Mouse (Mus musculus) CD8-positive naive resting alpha-beta T cell, adult 57 days (primary cell): ENCODE results near the gene Ihh. TPM values are rescaled to one million over a fixed set of nuclear protein-coding genes. Genes with fewer than 3 reads are reported as not detected.

Experiments used
- total RNA-seq: library from RNA; stranded (reverse); gene quantifications from one replicate; pipeline ENCODE4 v1.2.4, GENCODE M21; 2023

Gene Ihh
- 0.46 TPM for total RNA-seq

DNA sequence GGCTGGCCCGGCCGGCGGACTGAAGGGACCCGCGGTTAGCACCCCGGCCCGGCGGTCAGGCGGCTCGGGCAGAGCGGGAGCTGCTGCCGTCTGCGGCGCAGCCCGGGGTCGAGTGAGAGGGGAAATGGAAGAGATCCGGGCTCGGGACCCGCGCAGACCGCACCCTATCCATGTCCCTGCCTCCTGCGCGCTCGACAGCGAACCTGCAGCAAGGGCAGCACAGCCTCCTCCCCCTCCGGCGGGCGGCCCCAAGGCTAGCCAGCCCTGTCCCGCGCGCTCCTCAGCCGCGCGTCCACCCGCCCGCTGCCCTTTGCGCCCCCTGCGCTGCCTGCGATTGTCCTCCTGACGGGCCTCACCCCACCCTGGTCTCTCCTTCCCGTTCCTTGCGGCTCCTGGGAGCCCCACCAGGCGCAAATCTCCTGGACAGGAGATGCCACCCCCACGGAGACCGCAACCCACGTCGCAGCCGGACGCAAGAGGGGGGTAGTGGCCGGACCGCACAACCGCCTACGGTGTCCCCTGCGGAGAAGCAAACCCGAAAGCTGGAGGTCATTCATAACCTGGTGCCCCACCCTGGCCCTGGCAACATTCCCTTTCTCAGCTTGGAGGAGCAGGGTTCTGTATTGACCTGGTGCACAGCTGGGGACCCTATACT lies at the start of gene Ihh:
Gene Ihh (minus strand): TSS at position 117 of the 655 bp plus-strand sequence.

DNA sequence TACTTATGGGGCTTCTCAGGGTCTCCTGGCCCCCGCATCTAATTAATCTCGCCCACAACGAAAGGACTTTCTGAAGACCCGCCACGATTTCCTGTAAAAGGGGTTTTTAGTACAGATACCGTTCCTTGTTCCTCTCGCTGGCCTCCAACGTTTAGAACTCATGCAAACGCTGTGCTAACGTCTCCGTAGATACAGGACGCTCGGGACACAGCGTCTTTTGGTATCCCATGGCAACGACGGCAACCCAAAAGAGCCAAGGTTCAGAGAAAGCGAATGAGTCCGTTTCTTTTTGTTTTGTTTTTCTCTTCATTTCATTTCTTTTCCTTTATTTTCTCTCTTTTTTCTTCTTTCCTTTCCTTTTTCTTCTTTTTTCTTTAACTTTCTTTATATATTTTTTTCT lies 16.1 kb downstream of the Ihh start, which contains the start of gene Cfap65:
Gene Cfap65 (minus strand): TSS at position 198 of the 400 bp plus-strand sequence.

Other genes with a start within 250 kb of the Ihh start
- 0.77 TPM for gene Cyp27a1, start 238.1 kb downstream of the Ihh start, total RNA-seq
- gene Prkag3, start 202.5 kb downstream of the Ihh start, total RNA-seq: not detected
- gene Wnt6, start 179.8 kb downstream of the Ihh start, total RNA-seq: not detected
- gene Wnt10a, start 160.2 kb downstream of the Ihh start, total RNA-seq: 0.31 TPM
- not detected for gene Cdk5r2, start 96.7 kb downstream of the Ihh start, total RNA-seq
- gene Fev, start 66.3 kb downstream of the Ihh start, total RNA-seq: not detected
- not detected for gene Cryba2, start 58.5 kb downstream of the Ihh start, total RNA-seq
- not detected for gene Cfap65, start 16.1 kb downstream of the Ihh start, total RNA-seq
- 2.5 TPM for gene Nhej1, start 173.5 kb upstream of the Ihh start, total RNA-seq
- gene Slc23a3, start 182.2 kb upstream of the Ihh start, total RNA-seq: 2.6 TPM
- 109 TPM for gene Cnppd1, start 191.0 kb upstream of the Ihh start, total RNA-seq
- 63.0 TPM for gene Retreg2, start 191.1 kb upstream of the Ihh start, total RNA-seq
- gene Zfand2b, start 217.0 kb upstream of the Ihh start, total RNA-seq: 32.3 TPM
- gene Abcb6, start 228.7 kb upstream of the Ihh start, total RNA-seq: 6.2 TPM
- gene Ankzf1, start 240.5 kb upstream of the Ihh start, total RNA-seq: 24.3 TPM
- gene Atg9a, start 240.5 kb upstream of the Ihh start, total RNA-seq: 28.4 TPM